Mouse (Mus musculus): ENCODE data around the gene Osbpl11. TPM values are rescaled to one million over a fixed set of nuclear protein-coding genes. Genes with fewer than 3 reads are reported as not detected.
"Not testable (repeated sequence)": the region's sequence is repeated elsewhere in the genome, so short reads cannot be mapped to it uniquely, and the experiment has no call there.

The Osbpl11 gene
- polyA plus RNA-seq (2012) = 0.09 and 0.12 TPM in 2 replicates

- H3K4me3 ChIP-seq (replicated peaks) = peak within 1 kb of the TSS; percentile 97
- H3K9me3 ChIP-seq (ENCODE audit: control insufficient read depth, low read length) = no peaks in the 10 kb centered on the region
- peaks cover 26% of the 10 kb centered on the region for H3K4me1 ChIP-seq (ENCODE audit: control insufficient read depth)
- TF ChIP-seq TAL1 (IDR thresholded peaks at IDR 0.05; ENCODE audit: low read length) (no peak), GATA1 (IDR thresholded peaks at IDR 0.05; ENCODE audit: low read length) (no peak)
- H3K36me3 ChIP-seq (ENCODE audit: control insufficient read depth) = no peaks in the 10 kb centered on the region
- H3K27me3 ChIP-seq (ENCODE audit: control insufficient read depth) = no peaks in the 10 kb centered on the region; the same call in 1 of the 2 replicates
Measured at GRCm38 (mm10) chr16:33184901-33185260, at the start of gene Osbpl11. Osbpl11 (plus strand) TSS chr16:33185071.

GRCm38 (mm10) chr16:33135167-33135566, 49.7 kb upstream of the Osbpl11 start:
- TF ChIP-seq GATA1 (IDR thresholded peaks at IDR 0.05; ENCODE audit: low read length) = no peak
- TF ChIP-seq TAL1 (IDR thresholded peaks at IDR 0.05; ENCODE audit: low read length) = no peak
- Histone ChIP-seq H3K4me1 (ENCODE audit: control insufficient read depth) (no peaks in the 10 kb centered on the region), H3K9me3 (ENCODE audit: control insufficient read depth, low read length) (no peaks in the 10 kb centered on the region), H3K4me3 (replicated peaks) (no peak overlapping the region), H3K27me3 (ENCODE audit: control insufficient read depth) (no peaks in the 10 kb centered on the region; the same call in 1 of the 2 replicates), H3K36me3 (ENCODE audit: control insufficient read depth) (no peaks in the 10 kb centered on the region)

GRCm38 (mm10) chr16:33139061-33139460, 45.8 kb upstream of the Osbpl11 start:
- H3K9me3 ChIP-seq (ENCODE audit: control insufficient read depth, low read length); H3K27me3 ChIP-seq (ENCODE audit: control insufficient read depth); H3K4me3 ChIP-seq (replicated peaks); H3K36me3 ChIP-seq (ENCODE audit: control insufficient read depth); H3K4me1 ChIP-seq (ENCODE audit: control insufficient read depth): not testable (repeated sequence)

GRCm38 (mm10) chr16:33141758-33142280, 43.1 kb upstream of the Osbpl11 start:
- no peaks in the 10 kb centered on the region for H3K36me3 ChIP-seq (ENCODE audit: control insufficient read depth)

GRCm38 (mm10) chr16:33143452-33143851, 41.4 kb upstream of the Osbpl11 start:
- TF ChIP-seq TAL1 (IDR thresholded peaks at IDR 0.05; ENCODE audit: low read length) (no peak), GATA1 (IDR thresholded peaks at IDR 0.05; ENCODE audit: low read length) (no peak)
- no peaks in the 10 kb centered on the region for H3K4me1 ChIP-seq (ENCODE audit: control insufficient read depth)
- no peak overlapping the region for H3K4me3 ChIP-seq (replicated peaks)
- no peaks in the 10 kb centered on the region; the same call in 1 of the 2 replicates for H3K27me3 ChIP-seq (ENCODE audit: control insufficient read depth)
- peaks cover 2% of the 10 kb centered on the region; the same call in 1 of the 2 replicates for H3K9me3 ChIP-seq (ENCODE audit: control insufficient read depth, low read length)
- H3K36me3 ChIP-seq (ENCODE audit: control insufficient read depth) = no peaks in the 10 kb centered on the region

More at GRCm38 (mm10) chr16:33141758-33142280, 43.1 kb upstream of the Osbpl11 start:
- Histone ChIP-seq H3K9me3 (ENCODE audit: control insufficient read depth, low read length) (peaks cover 2% of the 10 kb centered on the region; the same call in 1 of the 2 replicates), H3K27me3 (ENCODE audit: control insufficient read depth) (no peaks in the 10 kb centered on the region; the same call in 1 of the 2 replicates), H3K4me3 (replicated peaks) (no peak overlapping the region), H3K4me1 (ENCODE audit: control insufficient read depth) (no peaks in the 10 kb centered on the region)
- TF ChIP-seq GATA1 (IDR thresholded peaks at IDR 0.05; ENCODE audit: low read length) (no peak), TAL1 (IDR thresholded peaks at IDR 0.05; ENCODE audit: low read length) (no peak)

GRCm38 (mm10) chr16:33146185-33146584, 38.7 kb upstream of the Osbpl11 start:
- H3K27me3 ChIP-seq (ENCODE audit: control insufficient read depth) = no peaks in the 10 kb centered on the region
- no peaks in the 10 kb centered on the region for H3K4me1 ChIP-seq (ENCODE audit: control insufficient read depth)
- TF ChIP-seq TAL1 (IDR thresholded peaks at IDR 0.05; ENCODE audit: low read length) (no peak), GATA1 (IDR thresholded peaks at IDR 0.05; ENCODE audit: low read length) (no peak)
- H3K4me3 ChIP-seq (replicated peaks) = no peak overlapping the region
- peaks cover 2% of the 10 kb centered on the region; the same call in 1 of the 2 replicates for H3K9me3 ChIP-seq (ENCODE audit: control insufficient read depth, low read length)
- no peaks in the 10 kb centered on the region for H3K36me3 ChIP-seq (ENCODE audit: control insufficient read depth)

GRCm38 (mm10) chr16:33148135-33148534, 36.7 kb upstream of the Osbpl11 start:
- Histone ChIP-seq H3K4me1 (ENCODE audit: control insufficient read depth) (no peaks in the 10 kb centered on the region), H3K36me3 (ENCODE audit: control insufficient read depth) (no peaks in the 10 kb centered on the region), H3K27me3 (ENCODE audit: control insufficient read depth) (no peaks in the 10 kb centered on the region), H3K9me3 (ENCODE audit: control insufficient read depth, low read length) (peaks cover 2% of the 10 kb centered on the region; the same call in 1 of the 2 replicates), H3K4me3 (replicated peaks) (no peak overlapping the region)
- TF ChIP-seq TAL1 (IDR thresholded peaks at IDR 0.05; ENCODE audit: low read length) (no peak), GATA1 (IDR thresholded peaks at IDR 0.05; ENCODE audit: low read length) (no peak)

- not testable (repeated sequence) for H3K9me3 ChIP-seq (ENCODE audit: control insufficient read depth, low read length); H3K4me1 ChIP-seq (ENCODE audit: control insufficient read depth); H3K27me3 ChIP-seq (ENCODE audit: control insufficient read depth); H3K36me3 ChIP-seq (ENCODE audit: control insufficient read depth); H3K4me3 ChIP-seq (replicated peaks)
Measured at GRCm38 (mm10) chr16:33150875-33151274, 34.0 kb upstream of the Osbpl11 start.

- no peaks in the 10 kb centered on the region for H3K36me3 ChIP-seq (ENCODE audit: control insufficient read depth)
- no peaks in the 10 kb centered on the region for H3K27me3 ChIP-seq (ENCODE audit: control insufficient read depth)
- H3K9me3 ChIP-seq (ENCODE audit: control insufficient read depth, low read length) = no peaks in the 10 kb centered on the region
- TF ChIP-seq TAL1 (IDR thresholded peaks at IDR 0.05; ENCODE audit: low read length) (no peak), GATA1 (IDR thresholded peaks at IDR 0.05; ENCODE audit: low read length) (no peak)
- H3K4me3 ChIP-seq (replicated peaks) = no peak overlapping the region
- H3K4me1 ChIP-seq (ENCODE audit: control insufficient read depth) = no peaks in the 10 kb centered on the region
Measured at GRCm38 (mm10) chr16:33151558-33151957, 33.3 kb upstream of the Osbpl11 start.

- Histone ChIP-seq H3K9me3 (ENCODE audit: control insufficient read depth, low read length) (no peaks in the 10 kb centered on the region), H3K4me1 (ENCODE audit: control insufficient read depth) (no peaks in the 10 kb centered on the region), H3K36me3 (ENCODE audit: control insufficient read depth) (no peaks in the 10 kb centered on the region), H3K4me3 (replicated peaks) (no peak overlapping the region), H3K27me3 (ENCODE audit: control insufficient read depth) (no peaks in the 10 kb centered on the region)
- TF ChIP-seq TAL1 (IDR thresholded peaks at IDR 0.05; ENCODE audit: low read length) (no peak), GATA1 (IDR thresholded peaks at IDR 0.05; ENCODE audit: low read length) (no peak)
Measured at GRCm38 (mm10) chr16:33154992-33155391, 29.9 kb upstream of the Osbpl11 start.
